Mouse (Mus musculus): ENCODE measurements around the gene Obsl1.

GRCm38 (mm10) chr1:75503651-75503980 lies 2.6 kb downstream of the Obsl1 start:
- no peak for TF ChIP-seq POLR2A (IDR thresholded peaks at IDR 0.05; ENCODE audit: extremely low read depth, insufficient read depth, low read length)
- TF ChIP-seq CTCF (IDR thresholded peaks at IDR 0.05; ENCODE audit: low read depth, low read length), result no peak

Data from liver, adult 2 months (tissue).